Mouse (Mus musculus) CH12.LX (cell line): Measurements from ENCODE around the gene 2200002J24Rik. TPM values are rescaled to one million over a fixed set of nuclear protein-coding genes. Genes with fewer than 3 reads are reported as not detected.
"Not testable (repeated sequence)": the region's sequence is repeated elsewhere in the genome, so short reads cannot be mapped to it uniquely, and the experiment has no call there.

Source experiments
- DNase-seq: peaks from one replicate; pipeline ENCODE4 v3.0.0-alpha.2; 2013; ENCODE audit errors: extremely low read depth
- H3K27ac ChIP-seq: 2 replicates; pipeline ENCODE4 v1.5.1; 2012; ENCODE audit warnings: low read depth, mild to moderate bottlenecking, control low read depth, moderate library complexity; ENCODE audit not compliant: insufficient read depth
- H3K27me3 ChIP-seq: replicated peaks from 2 replicates; pipeline ENCODE3; 2012; ENCODE audit warnings: inconsistent platforms
- H3K36me3 ChIP-seq, 2 experiments: replicated peaks in 1 of 2; 2 replicates each; pipeline versions ENCODE3 to v1.6.1; 2012; ENCODE audit warnings: inconsistent platforms in 1 of 2, low read length in 1 of 2, mild to moderate bottlenecking in 1 of 2, mixed read lengths in 1 of 2, moderate library complexity in 1 of 2; ENCODE audit not compliant: control insufficient read depth in 1 of 2, insufficient read depth in 1 of 2
- H3K4me1 ChIP-seq, 2 experiments: 2 replicates each; pipeline ENCODE4 v1.6.1; 2012; ENCODE audit warnings: inconsistent platforms in 1 of 2, moderate library complexity in 1 of 2; ENCODE audit not compliant: insufficient read depth in 2 of 2, control insufficient read depth in 1 of 2
- H3K4me2 ChIP-seq: 2 replicates; pipeline ENCODE4 v1.6.1; 2012; ENCODE audit warnings: low read depth, mild to moderate bottlenecking, control low read depth; ENCODE audit not compliant: poor library complexity, insufficient read depth, severe bottlenecking
- H3K4me3 ChIP-seq, 3 experiments: fragments of 150-350 bp in 1 of 3; sonication (generic) in 1 of 3; replicated peaks in 1 of 3; 2 replicates each; pipeline versions ENCODE3 to v1.5.1; 2011 to 2012; ENCODE audit warnings: low read depth in 2 of 3, low read length in 2 of 3, mild to moderate bottlenecking in 2 of 3, moderate library complexity in 2 of 3, control low read depth in 1 of 3, improper control_type of control experiment in 1 of 3, inconsistent platforms in 1 of 3, mixed read lengths in 1 of 3; ENCODE audit not compliant: poor library complexity in 1 of 3
- H3K79me2 ChIP-seq: replicated peaks from 2 replicates; pipeline ENCODE4 v1.6.1; 2012; ENCODE audit warnings: mild to moderate bottlenecking, moderate library complexity; ENCODE audit not compliant: control insufficient read depth, poor library complexity, insufficient read depth, severe bottlenecking; ENCODE audit errors: extremely low read depth
- H3K9ac ChIP-seq: 2 replicates; pipeline ENCODE4 v1.6.1; 2012; ENCODE audit warnings: low read depth, mild to moderate bottlenecking, control low read depth, moderate library complexity; ENCODE audit not compliant: insufficient read depth
- H3K9me3 ChIP-seq: replicated peaks from 2 replicates; pipeline ENCODE3; 2012; ENCODE audit warnings: low read length, inconsistent platforms, mixed read lengths
- BHLHE40 ChIP-seq: IDR thresholded peaks from 2 replicates; pipeline ENCODE4 v1.6.1; 2011; ENCODE audit warnings: mild to moderate bottlenecking, low read depth, low read length, improper control_type of control experiment
- CTCF ChIP-seq, 2 experiments: IDR thresholded peaks in 1 of 2; conservative IDR thresholded peaks in 1 of 2; 2 replicates each; pipeline ENCODE4 v1.5.1; 2011 to 2012; ENCODE audit warnings: low read depth in 2 of 2, low read length in 2 of 2, improper control_type of control experiment in 1 of 2, inconsistent platforms in 1 of 2, mild to moderate bottlenecking in 1 of 2, moderate library complexity in 1 of 2
- E2F4 ChIP-seq: IDR thresholded peaks from 2 replicates; pipeline ENCODE4 v1.6.1; 2011; ENCODE audit warnings: low read depth, low read length, improper control_type of control experiment; ENCODE audit not compliant: insufficient replicate concordance
- ELF1 ChIP-seq: IDR thresholded peaks from 2 replicates; pipeline ENCODE4 v1.6.1; 2014; ENCODE audit warnings: low read depth, mild to moderate bottlenecking, inconsistent platforms, low read length, improper control_type of control experiment
- EP300 ChIP-seq: IDR thresholded peaks from 2 replicates; pipeline ENCODE4 v1.6.1; 2011; ENCODE audit warnings: low read length, improper control_type of control experiment
- ETS1 ChIP-seq: conservative IDR thresholded peaks from 2 replicates; pipeline ENCODE4 v1.6.1; 2012; ENCODE audit warnings: low read depth, mild to moderate bottlenecking, inconsistent platforms, low read length, improper control_type of control experiment, moderate library complexity
- GABPA ChIP-seq: IDR thresholded peaks from 2 replicates; pipeline ENCODE4 v1.6.1; 2012; ENCODE audit warnings: low read depth, low read length, improper control_type of control experiment, inconsistent platforms; ENCODE audit not compliant: insufficient replicate concordance
- HCFC1 ChIP-seq: IDR thresholded peaks from 2 replicates; pipeline ENCODE4 v1.6.1; 2012; ENCODE audit warnings: low read depth, mild to moderate bottlenecking, inconsistent platforms, low read length, improper control_type of control experiment
- IRF4 ChIP-seq: IDR thresholded peaks from 2 replicates; pipeline ENCODE4 v1.6.1; 2014; ENCODE audit warnings: low read depth, mild to moderate bottlenecking, inconsistent platforms, low read length, improper control_type of control experiment
- JUN ChIP-seq: IDR thresholded peaks from 2 replicates; pipeline ENCODE4 v1.6.1; 2011; ENCODE audit warnings: low read depth, mild to moderate bottlenecking, low read length, improper control_type of control experiment, moderate library complexity; ENCODE audit not compliant: insufficient read depth
- KAT2A ChIP-seq: IDR thresholded peaks from 2 replicates; pipeline ENCODE4 v1.6.1; 2012; ENCODE audit warnings: low read length, improper control_type of control experiment, inconsistent platforms; ENCODE audit not compliant: insufficient replicate concordance
- MAX ChIP-seq: IDR thresholded peaks from 2 replicates; pipeline ENCODE4 v1.6.1; 2011; ENCODE audit warnings: low read length, improper control_type of control experiment
- MAZ ChIP-seq: IDR thresholded peaks from 2 replicates; pipeline ENCODE4 v1.6.1; 2012; ENCODE audit warnings: low read depth, mild to moderate bottlenecking, inconsistent platforms, low read length, improper control_type of control experiment, moderate library complexity
- MEF2A ChIP-seq: IDR thresholded peaks from 2 replicates; pipeline ENCODE4 v1.6.1; 2014; ENCODE audit warnings: low read depth, mild to moderate bottlenecking, inconsistent platforms, low read length, improper control_type of control experiment, borderline replicate concordance
- MXI1 ChIP-seq: IDR thresholded peaks from 2 replicates; pipeline ENCODE4 v1.6.1; 2011; ENCODE audit warnings: mild to moderate bottlenecking, low read depth, low read length, improper control_type of control experiment
- NELFE ChIP-seq: IDR thresholded peaks from 2 replicates; pipeline ENCODE4 v1.6.1; 2011; ENCODE audit warnings: low read depth, low read length, improper control_type of control experiment
- NRF1 ChIP-seq: IDR thresholded peaks from 2 replicates; pipeline ENCODE4 v1.6.1; 2014; ENCODE audit warnings: low read depth, mild to moderate bottlenecking, inconsistent platforms, low read length, improper control_type of control experiment, moderate library complexity
- POLR2A ChIP-seq: IDR thresholded peaks from 2 replicates; pipeline ENCODE4 v1.6.1; 2011; ENCODE audit warnings: low read depth, mild to moderate bottlenecking, improper control_type of control experiment, low read length
- RAD21 ChIP-seq: IDR thresholded peaks from 2 replicates; pipeline ENCODE4 v1.6.1; 2011; ENCODE audit warnings: low read depth, mild to moderate bottlenecking, low read length, improper control_type of control experiment, moderate library complexity
- SIN3A ChIP-seq: IDR thresholded peaks from 2 replicates; pipeline ENCODE4 v1.6.1; 2012; ENCODE audit warnings: low read length, improper control_type of control experiment, inconsistent platforms
- SMC3 ChIP-seq: IDR thresholded peaks from 2 replicates; pipeline ENCODE4 v1.6.1; 2011; ENCODE audit warnings: low read depth, low read length, improper control_type of control experiment
- TCF12 ChIP-seq: IDR thresholded peaks from 2 replicates; pipeline ENCODE4 v1.6.1; 2014; ENCODE audit warnings: low read depth, mild to moderate bottlenecking, inconsistent platforms, low read length, improper control_type of control experiment
- ZKSCAN1 ChIP-seq: IDR thresholded peaks from 2 replicates; pipeline ENCODE4 v1.6.1; 2012; ENCODE audit warnings: low read depth, inconsistent platforms, low read length, improper control_type of control experiment, borderline replicate concordance
- ZNF384 ChIP-seq: IDR thresholded peaks from 2 replicates; pipeline ENCODE4 v1.6.1; 2012; ENCODE audit warnings: low read depth, low read length, improper control_type of control experiment, inconsistent platforms
- dilution Hi-C: fragments of 300-500 bp; cut with MboI; formaldehyde crosslinking; loops from 2 replicates; pipeline ENCODE4 v1.14.3; 2020; ENCODE audit warnings: low sequenced_read_pairs; ENCODE audit not compliant: extremely low pct_unique_long_range_greater_than_20kb, extremely low pct_ligation_motif_present
- in situ Hi-C: fragments of 300-500 bp; cut with MboI; formaldehyde crosslinking; loops from 3 replicates; pipeline ENCODE4 v1.14.3; 2019; ENCODE audit warnings: low sequenced_read_pairs, low pct_ligation_motif_present, low pct_unique_long_range_greater_than_20kb, mixed read lengths
- polyA plus RNA-seq: library from polyadenylated mRNA; unstranded; fragments of >175 nt; gene quantifications from 2 replicates; pipeline ENCODE4 v1.2.1, GENCODE M21; 2012; ENCODE audit warnings: low read depth; ENCODE audit not compliant: insufficient read length
- total RNA-seq, 2 experiments: library from RNA; depleted of rRNA; stranded (reverse); fragments of 300-350 nt in 1 of 2; fragments of >200 nt in 1 of 2; gene quantifications; 2 replicates each; pipeline ENCODE4 v1.2.3; 2012 to 2014

2200002J24Rik gene
- total and polyA plus RNA-seq, 3 experiments: 2.9 to 4.0 (median 3.0) TPM

DNA sequence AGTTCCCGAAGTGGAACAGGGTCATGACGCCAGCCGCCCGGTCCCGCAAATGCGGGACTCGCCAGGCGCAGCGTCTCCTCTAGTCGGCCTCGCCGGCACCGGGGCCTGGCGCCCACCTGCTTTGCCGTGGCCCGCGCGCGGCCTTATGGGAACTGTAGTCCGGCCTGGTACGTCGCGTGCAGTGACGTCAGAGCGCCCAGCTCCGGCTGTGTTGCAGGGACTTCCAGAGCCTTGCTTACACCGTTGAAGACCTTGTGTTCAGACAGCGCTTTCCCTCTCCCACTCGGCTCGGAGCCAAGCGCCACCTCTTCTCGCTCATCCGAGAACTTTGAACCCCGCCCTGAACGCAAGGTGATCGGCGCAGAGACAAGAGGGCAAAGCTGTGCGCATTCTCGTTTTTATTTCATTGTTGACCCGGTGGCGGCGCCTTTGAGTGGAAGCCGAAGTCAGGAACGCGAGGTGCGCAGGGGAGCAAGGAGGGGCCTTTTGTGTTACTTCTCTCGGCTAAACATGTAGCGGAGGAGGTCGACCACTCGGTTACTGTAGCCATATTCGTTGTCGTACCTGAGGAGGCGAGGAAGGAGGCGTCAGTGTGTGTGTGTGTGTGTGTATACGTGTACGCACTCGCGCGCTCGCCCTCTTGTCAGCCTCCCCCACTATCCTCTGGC is 30.8 kb downstream of the 2200002J24Rik start, which contains the start of gene Tmem147:
TSS of gene Tmem147 (minus strand) at position 145 of the 668 bp plus-strand sequence.
- TF ChIP-seq KAT2A (peak; percentile 96), HCFC1 (peak; percentile 98), IRF4 (0 out of 2 replicates have a peak, but pooled peaks have one; percentile 58), JUN (no peak), TCF12 (peak; percentile 84), EP300 (no peak), GABPA (peak; percentile 71; the same call in 1 of the 2 replicates), ETS1 (peak; percentile 44), ZNF384 (no peak), POLR2A (peak; percentile 76), ZKSCAN1 (no peak), E2F4 (no peak), MAX (peak; percentile 77), ELF1 (peak; percentile 80), NELFE (peak; percentile 77), RAD21 (peak; percentile 31; the same call in 1 of the 2 replicates), CTCF (conservative IDR thresholded peaks at IDR 0.05 in 1 of 2, IDR thresholded peaks at IDR 0.05 in 1 of 2; ENCODE audit: low read depth in 2 of 2, low read length in 2 of 2) (peak in 1 of 2 experiments; percentile 65; a peak in 2 of 4 replicates), NRF1 (peak; percentile 76), SMC3 (peak; percentile 53), MXI1 (peak; percentile 92), MAZ (0 out of 2 replicates have a peak, but pooled peaks have one; percentile 51), BHLHE40 (peak; percentile 77), SIN3A (peak; percentile 90), MEF2A (peak; percentile 71; the same call in 1 of the 2 replicates)
- DNase-seq: peak; percentile 95

DNA sequence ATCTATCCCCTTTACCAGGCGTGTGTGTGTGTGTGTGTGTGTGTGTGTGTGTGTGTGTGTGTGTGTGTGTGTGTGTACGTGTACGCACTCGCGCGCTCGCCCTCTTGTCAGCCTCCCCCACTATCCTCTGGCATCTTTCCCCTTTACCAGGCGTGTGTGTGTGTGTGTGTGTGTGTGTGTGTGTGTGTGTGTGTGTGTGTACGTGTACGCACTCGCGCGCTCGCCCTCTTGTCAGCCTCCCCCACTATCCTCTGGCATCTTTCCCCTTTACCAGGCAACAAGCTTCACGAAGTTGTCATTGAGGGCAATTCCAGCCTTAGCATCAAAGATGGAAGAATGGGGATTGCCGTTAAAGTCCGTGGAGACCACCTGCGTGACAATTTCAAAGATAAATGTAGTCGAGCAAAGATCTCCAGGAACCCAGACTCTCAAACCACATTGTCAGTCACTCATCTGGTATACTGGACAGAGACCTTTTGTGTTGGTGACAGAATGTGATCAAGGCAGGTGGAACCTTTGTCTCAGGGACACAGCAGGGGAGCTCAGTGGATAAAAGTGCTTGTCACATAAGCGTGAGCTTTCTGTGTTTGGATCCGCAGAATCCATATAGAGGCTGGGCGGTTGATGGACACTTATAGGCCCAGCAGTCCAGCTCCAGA is 31.5 kb downstream of the 2200002J24Rik start:
- H3K79me2 ChIP-seq, dilution Hi-C loops, H3K27me3 ChIP-seq, H3K9me3 ChIP-seq, DNase-seq, in situ Hi-C loops: not testable (repeated sequence)
- peak overlapping the region; percentile 62 for H3K9ac ChIP-seq
- peaks cover 14 to 54% of the 10 kb centered on the region in 2 experiments; a peak in 3 of 4 replicates for H3K4me1 ChIP-seq
- H3K4me2 ChIP-seq: peak overlapping the region; percentile 71
- H3K27ac ChIP-seq: peak overlapping the region; percentile 90
- peaks cover 23 to 71% of the 10 kb centered on the region in 2 experiments for H3K36me3 ChIP-seq
- peak overlapping the region; percentile 67 to 78 (median 73) for H3K4me3 ChIP-seq

More for the DNA sequence above, 30.8 kb downstream of the 2200002J24Rik start, which contains the start of gene Tmem147:
- Histone ChIP-seq H3K36me3 (peaks cover 19 to 70% of the 10 kb centered on the region in 2 experiments), H3K9ac (peak within 1 kb of the TSS; percentile 77), H3K27ac (peak within 1 kb of the TSS; percentile 90), H3K79me2 (no peaks in the 10 kb centered on the region), H3K4me3 (peak within 1 kb of the TSS; percentile 67 to 78 (median 73)), H3K4me2 (peak within 1 kb of the TSS; percentile 91), H3K4me1 (peaks cover 15 to 55% of the 10 kb centered on the region in 2 experiments; a peak in 3 of 4 replicates), H3K27me3 (no peaks in the 10 kb centered on the region), H3K9me3 (no peaks in the 10 kb centered on the region)
- in situ Hi-C loops (no loop called here), dilution Hi-C loops (no loop called here)
